Mouse (Mus musculus): ENCODE results near the gene Rnasel. TPM values are rescaled to one million over a fixed set of nuclear protein-coding genes. Genes with fewer than 3 reads are reported as not detected.

The Rnasel gene
- 4.5 and 10.0 TPM in 2 replicates for polyA plus RNA-seq (2012; rRNA removed; ENCODE audit: low replicate concordance)

DNA sequence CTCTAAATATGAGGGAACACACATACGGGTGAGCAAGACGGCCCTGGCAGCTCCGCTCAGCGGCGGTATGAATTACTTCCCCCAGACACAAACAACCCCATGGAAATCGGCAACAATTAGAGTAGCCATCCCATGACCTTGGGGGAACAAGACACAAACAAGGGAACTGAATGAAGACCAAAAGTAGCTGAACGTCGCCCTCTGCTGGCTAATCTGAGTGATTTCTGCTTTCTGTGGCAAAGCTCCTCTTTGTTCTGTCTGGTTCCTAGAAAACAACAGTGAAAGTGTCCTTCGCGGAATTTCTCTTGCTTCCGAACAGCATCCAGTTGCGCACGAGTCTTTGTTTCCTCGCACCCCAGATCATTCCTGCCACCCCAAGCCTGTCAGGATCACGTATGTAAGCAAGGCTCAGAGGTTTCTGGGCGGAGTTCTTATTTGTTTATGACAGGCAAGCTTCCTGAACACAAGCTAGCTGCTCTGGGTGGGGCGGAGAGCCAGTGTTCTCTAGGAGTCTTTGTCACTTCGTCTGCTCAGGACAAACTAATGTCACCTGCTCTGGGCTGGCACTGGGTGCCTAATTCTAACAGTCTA, at the start of gene Rnasel:
Gene Rnasel, plus strand, starts transcription at position 216 of the 591 bp plus-strand sequence.

GRCm38 (mm10) chr1:153740145-153740544, 9.1 kb upstream of the Rnasel start, which contains the start of gene Rgs16:
TSS of gene Rgs16 (plus strand) at chr1:153740349.

Other genes with a start within 250 kb of the Rnasel start
- gene Npl, start 199.4 kb upstream of the Rnasel start, polyA plus RNA-seq (2012; rRNA removed; ENCODE audit: low replicate concordance): 1.5 and 2.5 TPM in 2 replicates
- 0.01 and 0.07 TPM in 2 replicates for gene Rgs8, start 96.4 kb upstream of the Rnasel start, polyA plus RNA-seq (2012; rRNA removed; ENCODE audit: low replicate concordance)
- gene Rgs16, start 9.1 kb upstream of the Rnasel start, polyA plus RNA-seq (2012; rRNA removed; ENCODE audit: low replicate concordance): 4.4 and 4.7 TPM in 2 replicates
- gene Rgsl1, start 94.7 kb downstream of the Rnasel start, polyA plus RNA-seq (2012; rRNA removed; ENCODE audit: low replicate concordance): 0.13 and 0.43 TPM in 2 replicates
- not detected in 2 replicates for gene Teddm1b, start 124.9 kb downstream of the Rnasel start, polyA plus RNA-seq (2012; rRNA removed; ENCODE audit: low replicate concordance)
- gene Teddm1a, start 142.3 kb downstream of the Rnasel start, polyA plus RNA-seq (2012; rRNA removed; ENCODE audit: low replicate concordance): not detected in 2 replicates
- gene Glul, start 150.5 kb downstream of the Rnasel start, polyA plus RNA-seq (2012; rRNA removed; ENCODE audit: low replicate concordance): 820 and 2,440 TPM in 2 replicates
- gene Teddm2, start 150.8 kb downstream of the Rnasel start, polyA plus RNA-seq (2012; rRNA removed; ENCODE audit: low replicate concordance): 0.70 and 0.92 TPM in 2 replicates

Measured in mammary gland, adult 2 months (tissue).